Mouse (Mus musculus): ENCODE data around the gene Iqgap2. TPM values are rescaled to one million over a fixed set of nuclear protein-coding genes. Genes with fewer than 3 reads are reported as not detected.

Iqgap2 gene
- polyA plus RNA-seq, 1 experiment from 2014 or later, result 9.6 TPM

GRCm38 (mm10) chr13:95822918-95823317, 68.8 kb downstream of the Iqgap2 start:
- Histone ChIP-seq H3K4me1 (no peaks in the 10 kb centered on the region), H3K27ac (no peak overlapping the region), H3K9me3 (no peaks in the 10 kb centered on the region), H3K27me3 (no peaks in the 10 kb centered on the region), H3K36me3 (no peaks in the 10 kb centered on the region), H3K4me2 (no peak overlapping the region), H3K4me3 (no peak overlapping the region), H3K9ac (no peak overlapping the region)
- WGBS, result 68% methylated on average over 6 of the region's 6 CpGs
- ATAC-seq (ENCODE audit: insufficient number of reproducible peaks, low FRiP score, low TSS enrichment, low read depth), result no peak

GRCm38 (mm10) chr13:95820071-95820470, 71.7 kb downstream of the Iqgap2 start:
- Histone ChIP-seq H3K27me3 (no peaks in the 10 kb centered on the region), H3K4me1 (no peaks in the 10 kb centered on the region), H3K9me3 (no peaks in the 10 kb centered on the region), H3K4me2 (no peak overlapping the region), H3K4me3 (no peak overlapping the region), H3K27ac (no peak overlapping the region), H3K9ac (no peak overlapping the region), H3K36me3 (no peaks in the 10 kb centered on the region)
- ATAC-seq (ENCODE audit: insufficient number of reproducible peaks, low FRiP score, low TSS enrichment, low read depth), result no peak
- WGBS, result 86% methylated on average over 9 of the region's 9 CpGs

- no peaks in the 10 kb centered on the region for H3K36me3 ChIP-seq
Measured at GRCm38 (mm10) chr13:95818941-95819340, 72.8 kb downstream of the Iqgap2 start.

GRCm38 (mm10) chr13:95813643-95814042, 78.1 kb downstream of the Iqgap2 start:
- ATAC-seq (ENCODE audit: insufficient number of reproducible peaks, low FRiP score, low TSS enrichment, low read depth), result no peak
- WGBS, result 89% methylated on average over 3 of the region's 3 CpGs

More at GRCm38 (mm10) chr13:95818941-95819340, 72.8 kb downstream of the Iqgap2 start:
- no peak for ATAC-seq (ENCODE audit: insufficient number of reproducible peaks, low FRiP score, low TSS enrichment, low read depth)
- no peaks in the 10 kb centered on the region for H3K9me3 ChIP-seq
- no peak overlapping the region for H3K4me3 ChIP-seq
- no peak overlapping the region for H3K9ac ChIP-seq
- H3K27ac ChIP-seq, result no peak overlapping the region
- H3K4me2 ChIP-seq, result no peak overlapping the region
- H3K27me3 ChIP-seq, result no peaks in the 10 kb centered on the region
- WGBS, result 93% methylated on average over 4 of the region's 4 CpGs
- no peaks in the 10 kb centered on the region for H3K4me1 ChIP-seq

GRCm38 (mm10) chr13:95810796-95811195, 80.9 kb downstream of the Iqgap2 start:
- Histone ChIP-seq H3K27me3 (no peaks in the 10 kb centered on the region), H3K9me3 (no peaks in the 10 kb centered on the region), H3K4me1 (no peaks in the 10 kb centered on the region; the same call in 1 of the 2 replicates), H3K4me2 (no peak overlapping the region), H3K36me3 (no peaks in the 10 kb centered on the region), H3K27ac (no peak overlapping the region), H3K4me3 (no peak overlapping the region), H3K9ac (no peak overlapping the region)
- WGBS, result 67% methylated on average over 2 of the region's 2 CpGs
- ATAC-seq (ENCODE audit: insufficient number of reproducible peaks, low FRiP score, low TSS enrichment, low read depth), result no peak

More at GRCm38 (mm10) chr13:95813643-95814042, 78.1 kb downstream of the Iqgap2 start:
- H3K27ac ChIP-seq, result no peak overlapping the region
- no peak overlapping the region for H3K4me2 ChIP-seq
- no peaks in the 10 kb centered on the region for H3K4me1 ChIP-seq
- H3K4me3 ChIP-seq, result no peak overlapping the region
- H3K36me3 ChIP-seq, result no peaks in the 10 kb centered on the region
- no peak overlapping the region for H3K9ac ChIP-seq
- no peaks in the 10 kb centered on the region for H3K9me3 ChIP-seq
- no peaks in the 10 kb centered on the region for H3K27me3 ChIP-seq

GRCm38 (mm10) chr13:95807106-95807750, 84.5 kb downstream of the Iqgap2 start:
- H3K36me3 ChIP-seq, result no peaks in the 10 kb centered on the region
- no peaks in the 10 kb centered on the region; the same call in 1 of the 2 replicates for H3K4me1 ChIP-seq
- no peaks in the 10 kb centered on the region for H3K27me3 ChIP-seq
- H3K27ac ChIP-seq, result no peak overlapping the region
- WGBS, result 41% methylated on average over 5 of the region's 5 CpGs
- ATAC-seq (ENCODE audit: insufficient number of reproducible peaks, low FRiP score, low TSS enrichment, low read depth), result no peak
- H3K9ac ChIP-seq, result no peak overlapping the region
- no peak overlapping the region for H3K4me3 ChIP-seq
- H3K4me2 ChIP-seq, result no peak overlapping the region
- H3K9me3 ChIP-seq, result no peaks in the 10 kb centered on the region

- H3K27me3 ChIP-seq, result no peaks in the 10 kb centered on the region
- H3K4me3 ChIP-seq, result no peak overlapping the region
- H3K9me3 ChIP-seq, result no peaks in the 10 kb centered on the region
- no peak for ATAC-seq (ENCODE audit: insufficient number of reproducible peaks, low FRiP score, low TSS enrichment, low read depth)
- WGBS, result 49% methylated on average over 13 of the region's 13 CpGs
- peaks cover 3% of the 10 kb centered on the region; the same call in 1 of the 2 replicates for H3K4me1 ChIP-seq
- H3K27ac ChIP-seq, result no peak overlapping the region
- no peaks in the 10 kb centered on the region for H3K36me3 ChIP-seq
- H3K4me2 ChIP-seq, result no peak overlapping the region
- no peak overlapping the region for H3K9ac ChIP-seq
Measured at GRCm38 (mm10) chr13:95805469-95806166, 86.1 kb downstream of the Iqgap2 start.

- Histone ChIP-seq H3K4me2 (no peak overlapping the region), H3K27me3 (no peaks in the 10 kb centered on the region), H3K27ac (no peak overlapping the region), H3K4me1 (peaks cover 3% of the 10 kb centered on the region; the same call in 1 of the 2 replicates), H3K36me3 (no peaks in the 10 kb centered on the region), H3K9ac (no peak overlapping the region), H3K4me3 (no peak overlapping the region), H3K9me3 (no peaks in the 10 kb centered on the region)
- 74% methylated on average over 6 of the region's 6 CpGs for WGBS
- no peak for ATAC-seq (ENCODE audit: insufficient number of reproducible peaks, low FRiP score, low TSS enrichment, low read depth)
Measured at GRCm38 (mm10) chr13:95804113-95804512, 87.6 kb downstream of the Iqgap2 start.

GRCm38 (mm10) chr13:95800925-95801324, 90.8 kb downstream of the Iqgap2 start:
- ATAC-seq (ENCODE audit: insufficient number of reproducible peaks, low FRiP score, low TSS enrichment, low read depth), result no peak
- 68% methylated on average over 9 of the region's 9 CpGs for WGBS
- Histone ChIP-seq H3K4me2 (no peak overlapping the region), H3K27me3 (no peaks in the 10 kb centered on the region), H3K4me1 (peaks cover 3% of the 10 kb centered on the region; the same call in 1 of the 2 replicates), H3K36me3 (no peaks in the 10 kb centered on the region), H3K9ac (no peak overlapping the region), H3K4me3 (no peak overlapping the region), H3K27ac (peak overlapping the region; percentile 22; the same call in 1 of the 2 replicates), H3K9me3 (no peaks in the 10 kb centered on the region)

- WGBS, result 85% methylated on average over 4 of the region's 4 CpGs
- Histone ChIP-seq H3K36me3 (no peaks in the 10 kb centered on the region), H3K27ac (no peak overlapping the region), H3K4me1 (peaks cover 3% of the 10 kb centered on the region; the same call in 1 of the 2 replicates), H3K9ac (no peak overlapping the region), H3K4me2 (no peak overlapping the region), H3K9me3 (no peaks in the 10 kb centered on the region), H3K4me3 (no peak overlapping the region), H3K27me3 (no peaks in the 10 kb centered on the region)
- no peak for ATAC-seq (ENCODE audit: insufficient number of reproducible peaks, low FRiP score, low TSS enrichment, low read depth)
Measured at GRCm38 (mm10) chr13:95799322-95799721, 92.4 kb downstream of the Iqgap2 start.

GRCm38 (mm10) chr13:95798721-95799120, 93.0 kb downstream of the Iqgap2 start:
- ATAC-seq (ENCODE audit: insufficient number of reproducible peaks, low FRiP score, low TSS enrichment, low read depth), result no peak
- no peaks in the 10 kb centered on the region for H3K36me3 ChIP-seq
- H3K4me1 ChIP-seq, result peaks cover 3% of the 10 kb centered on the region; the same call in 1 of the 2 replicates
- H3K9me3 ChIP-seq, result no peaks in the 10 kb centered on the region
- H3K27ac ChIP-seq, result no peak overlapping the region
- H3K4me2 ChIP-seq, result no peak overlapping the region
- no peaks in the 10 kb centered on the region for H3K27me3 ChIP-seq
- no peak overlapping the region for H3K4me3 ChIP-seq
- 39% methylated on average over 6 of the region's 6 CpGs for WGBS
- H3K9ac ChIP-seq, result no peak overlapping the region

GRCm38 (mm10) chr13:95797530-95797929, 94.2 kb downstream of the Iqgap2 start:
- WGBS, result 89% methylated on average over 2 of the region's 2 CpGs
- no peak for ATAC-seq (ENCODE audit: insufficient number of reproducible peaks, low FRiP score, low TSS enrichment, low read depth)
- H3K4me1 ChIP-seq, result peaks cover 3% of the 10 kb centered on the region; the same call in 1 of the 2 replicates
- H3K27ac ChIP-seq, result no peak overlapping the region
- no peaks in the 10 kb centered on the region for H3K36me3 ChIP-seq
- no peak overlapping the region for H3K4me2 ChIP-seq
- no peak overlapping the region for H3K4me3 ChIP-seq
- no peak overlapping the region for H3K9ac ChIP-seq
- H3K27me3 ChIP-seq, result no peaks in the 10 kb centered on the region
- H3K9me3 ChIP-seq, result no peaks in the 10 kb centered on the region

Measured in limb, embryonic 15.5 days (tissue).